Mouse (Mus musculus) kidney, adult 18-20 months (tissue): ENCODE measurements at regions not wholly inside any gene's neighbourhood (a gene's known extent, or its start where the extent isn't known, plus 50 kb on each side); places are given as distances from the start of the nearest gene placed in this dataset.

Experiments used
- DNase-seq: peaks from one replicate; pipeline ENCODE4 v3.0.0; 2021

DNA sequence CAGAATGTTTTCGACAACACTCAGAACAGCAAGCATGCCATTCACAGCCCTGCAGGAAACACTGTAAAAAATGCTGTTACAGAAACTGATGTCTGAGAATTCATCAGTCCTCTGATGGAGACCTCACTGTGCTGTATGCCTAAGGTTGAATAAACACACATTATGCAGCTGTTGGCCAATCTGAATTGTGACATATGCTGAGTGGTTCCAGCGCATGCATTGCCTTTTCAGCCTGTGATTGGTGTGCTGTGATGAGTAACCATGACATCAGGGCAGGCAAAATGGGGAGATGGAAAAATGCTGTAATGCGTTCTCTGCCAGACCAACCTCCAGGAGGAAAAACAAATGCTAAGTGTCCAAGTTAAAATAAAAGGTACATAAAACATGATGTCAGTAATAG is 620.3 kb downstream of the Utrn start:
- no peak for DNase-seq

DNA sequence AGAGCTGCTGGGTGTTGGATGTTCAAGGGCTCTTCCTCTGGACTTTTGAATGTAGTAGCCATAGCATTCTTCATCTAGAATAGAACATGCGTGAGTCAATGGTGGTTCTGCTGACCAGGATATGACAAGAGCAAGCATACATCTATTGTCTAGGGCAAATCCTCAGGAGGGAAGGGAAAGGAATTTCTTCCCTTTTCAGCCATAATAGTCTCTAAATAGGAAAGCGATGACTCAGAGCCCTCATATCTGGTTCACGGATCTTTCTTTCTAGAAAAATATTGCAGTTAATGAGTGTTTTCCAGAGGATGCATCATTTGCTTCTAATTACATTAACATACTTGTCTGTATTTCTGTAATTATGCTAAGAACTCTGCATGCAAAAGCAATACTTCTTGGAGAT is 615.9 kb downstream of the Utrn start:
- DNase-seq = no peak

DNA sequence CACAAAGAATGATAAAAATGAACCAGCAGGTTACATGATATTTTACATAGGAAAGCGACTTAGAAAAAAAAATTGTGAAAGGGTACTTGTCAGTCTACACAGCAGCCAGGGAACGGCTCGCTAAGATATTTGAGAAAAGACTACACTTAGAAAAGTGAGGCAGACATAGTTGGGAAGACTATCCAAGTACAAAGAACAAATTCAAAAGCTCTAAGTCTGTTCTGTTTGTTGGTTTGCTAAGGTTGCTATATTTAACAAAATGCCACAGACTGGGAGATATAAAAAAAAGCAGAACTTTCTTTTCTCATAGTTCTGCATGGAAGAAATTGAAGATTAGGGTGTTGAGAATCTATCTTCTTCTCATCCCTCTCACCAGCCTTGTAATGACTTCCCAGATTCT is 583.5 kb downstream of the Utrn start:
- DNase-seq = no peak

DNA sequence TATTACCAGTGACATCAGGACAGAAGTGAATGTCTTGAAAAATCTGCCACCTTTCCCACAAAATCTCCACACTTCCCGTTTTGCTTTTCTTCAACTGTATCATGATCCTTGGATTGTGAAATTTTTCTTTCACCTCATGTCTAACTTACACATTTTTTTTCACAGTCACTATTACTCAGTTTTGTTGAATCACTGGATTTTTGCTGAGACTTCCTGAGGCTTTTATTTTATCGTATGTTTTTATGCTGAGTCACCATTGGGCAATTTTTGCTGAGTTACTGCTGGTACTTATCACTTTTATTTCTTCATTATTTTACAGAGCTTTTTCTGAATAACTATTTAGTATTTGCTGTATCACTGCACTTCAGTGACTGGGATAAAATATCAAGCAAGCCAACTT is 570.3 kb downstream of the Utrn start:
- DNase-seq = no peak

DNA sequence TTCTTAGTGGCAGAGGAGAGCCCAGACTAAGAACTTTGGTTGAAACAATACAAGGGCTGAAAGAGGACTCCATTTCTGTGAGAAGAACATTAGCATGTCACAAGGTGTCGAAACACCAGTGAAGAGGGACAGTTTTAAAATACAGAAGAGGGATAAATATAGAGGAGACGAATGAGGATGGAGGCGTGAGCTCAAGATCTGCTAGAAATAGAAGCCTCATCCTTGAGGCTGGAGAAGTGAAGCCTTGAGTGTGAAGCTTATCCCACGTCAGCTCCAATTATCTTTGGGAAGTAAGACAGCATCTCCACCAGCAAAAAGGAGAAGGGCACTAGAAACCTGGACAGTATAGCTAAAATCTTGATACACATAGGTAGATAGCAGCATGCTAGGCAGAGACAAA is 566.8 kb downstream of the Utrn start:
- no peak for DNase-seq

DNA sequence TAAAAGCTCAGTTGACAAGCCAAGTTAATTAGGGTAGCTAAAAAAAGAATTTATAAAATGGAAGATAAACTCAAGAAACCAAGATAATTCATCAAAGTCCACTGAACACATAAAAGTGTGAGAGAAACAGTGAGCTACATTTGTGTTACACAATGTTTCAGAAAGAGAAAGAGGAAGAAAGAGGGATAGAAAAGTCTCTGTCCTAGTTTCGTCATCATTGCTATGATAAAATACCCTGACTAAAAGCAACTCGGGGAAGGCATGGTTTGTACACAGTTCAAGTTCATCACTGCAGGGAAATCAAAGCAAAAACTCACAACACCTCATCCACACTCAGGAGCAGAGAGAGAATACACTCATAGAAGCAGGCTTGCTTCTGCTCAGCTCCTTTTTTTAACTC is 548.9 kb downstream of the Utrn start:
- DNase-seq = no peak
